Mouse (Mus musculus) brain, embryonic 14.5 days (tissue): ENCODE data around the gene Kbtbd2. TPM values are rescaled to one million over a fixed set of nuclear protein-coding genes. Genes with fewer than 3 reads are reported as not detected.

Experiments used
- DNase-seq: peaks from one replicate; pipeline ENCODE4 v3.0.0-alpha.2; 2011; ENCODE audit warnings: low read depth
- CTCF ChIP-seq: fragments of 200-500 bp; IDR thresholded peaks from 2 replicates; pipeline ENCODE4 v1.5.1; 2012; ENCODE audit warnings: inconsistent platforms, mild to moderate bottlenecking, moderate library complexity, borderline replicate concordance; ENCODE audit not compliant: insufficient read depth, insufficient read length; ENCODE audit errors: extremely low read depth
- POLR2A ChIP-seq: fragments of 200-500 bp; IDR thresholded peaks from 2 replicates; pipeline ENCODE4 v1.6.1; 2012; ENCODE audit warnings: mild to moderate bottlenecking, inconsistent platforms, borderline replicate concordance; ENCODE audit not compliant: poor library complexity, insufficient read depth, insufficient read length, severe bottlenecking; ENCODE audit errors: extremely low read depth
- polyA plus RNA-seq: library from polyadenylated mRNA; depleted of rRNA; stranded (reverse); fragments of >200 nt; gene quantifications from 2 replicates; pipeline ENCODE4 v1.2.3, GENCODE M21; 2012

Kbtbd2 gene
- polyA plus RNA-seq, 1 experiment: 33.3 TPM

- no peak for DNase-seq
- no peak for TF ChIP-seq CTCF
- TF ChIP-seq POLR2A: no peak
Observed at GRCm38 (mm10) chr6:56819124-56819487, 21.5 kb upstream of the Kbtbd2 start.

- TF ChIP-seq CTCF: no peak
- TF ChIP-seq POLR2A: no peak
- DNase-seq: no peak
Observed at GRCm38 (mm10) chr6:56818436-56819123, 21.0 kb upstream of the Kbtbd2 start.

- DNase-seq: peak; percentile 66
- no peak for TF ChIP-seq POLR2A
- TF ChIP-seq CTCF: no peak
Observed at GRCm38 (mm10) chr6:56813332-56813731, 15.7 kb upstream of the Kbtbd2 start.

- DNase-seq: peak; percentile 84
- peak; percentile 72; the same call in 1 of the 2 replicates for TF ChIP-seq CTCF
- TF ChIP-seq POLR2A: no peak
Observed at GRCm38 (mm10) chr6:56808656-56809055, 11.0 kb upstream of the Kbtbd2 start.

- no peak for DNase-seq
- TF ChIP-seq CTCF: no peak
- no peak for TF ChIP-seq POLR2A
Observed at GRCm38 (mm10) chr6:56806195-56806594, 8.6 kb upstream of the Kbtbd2 start.

- DNase-seq: no peak
- TF ChIP-seq CTCF: no peak
- TF ChIP-seq POLR2A: no peak
Observed at GRCm38 (mm10) chr6:56805026-56805425, 7.4 kb upstream of the Kbtbd2 start.

- TF ChIP-seq CTCF (no peak), POLR2A (no peak)
- no peak for DNase-seq
Observed at GRCm38 (mm10) chr6:56798152-56798465, 496 bp upstream of the Kbtbd2 start.

GRCm38 (mm10) chr6:56796668-56797141, 908 bp downstream of the Kbtbd2 start:
- TF ChIP-seq CTCF: no peak
- no peak for TF ChIP-seq POLR2A
- peak; percentile 80 for DNase-seq

GRCm38 (mm10) chr6:56796232-56796631, 1.4 kb downstream of the Kbtbd2 start:
- TF ChIP-seq POLR2A (no peak), CTCF (no peak)
- no peak for DNase-seq

GRCm38 (mm10) chr6:56794834-56795233, 2.8 kb downstream of the Kbtbd2 start:
- DNase-seq: no peak
- no peak for TF ChIP-seq POLR2A
- no peak for TF ChIP-seq CTCF

GRCm38 (mm10) chr6:56789336-56789735, 8.3 kb downstream of the Kbtbd2 start:
- no peak for TF ChIP-seq POLR2A
- no peak for DNase-seq

- DNase-seq: no peak
- TF ChIP-seq POLR2A (no peak), CTCF (no peak)
Observed at GRCm38 (mm10) chr6:56787668-56788067, 9.9 kb downstream of the Kbtbd2 start.
